Mouse (Mus musculus) kidney, postnatal 4 days (tissue): ENCODE measurements at regions not wholly inside any gene's neighbourhood (a gene's known extent, or its start where the extent isn't known, plus 50 kb on each side); places are given as distances from the start of the nearest gene placed in this dataset.

Experiments used
- DNase-seq, 2 experiments: peaks; one replicate each; pipeline ENCODE4 v3.0.0; 2021; ENCODE audit warnings: mixed read lengths in 2 of 2

- peak; percentile 1 to 17 for DNase-seq
These were observed 1156.9 kb downstream of the Gm10330 start for GRCm38 (mm10) chr12:22623205-22623604.
